Mouse (Mus musculus): ENCODE measurements at regions not wholly inside any gene's neighbourhood (a gene's known extent, or its start where the extent isn't known, plus 50 kb on each side); places are given as distances from the start of the nearest gene placed in this dataset.

- TF ChIP-seq CTCF (IDR thresholded peaks at IDR 0.05; ENCODE audit: borderline replicate concordance, insufficient read depth, low read depth, low read length) (no peak), POLR2A (IDR thresholded peaks at IDR 0.05; ENCODE audit: borderline replicate concordance, insufficient read depth, low read length) (no peak)
Measured at GRCm38 (mm10) chr13:44580767-44581166, 148.5 kb upstream of the Jarid2 start.

All from cerebellum, adult 2 months (tissue).